Mouse (Mus musculus): ENCODE data around the gene Rnf135.
"Not testable (repeated sequence)": the region's sequence is repeated elsewhere in the genome, so short reads cannot be mapped to it uniquely, and the experiment has no call there.

Gene Rnf135

DNA sequence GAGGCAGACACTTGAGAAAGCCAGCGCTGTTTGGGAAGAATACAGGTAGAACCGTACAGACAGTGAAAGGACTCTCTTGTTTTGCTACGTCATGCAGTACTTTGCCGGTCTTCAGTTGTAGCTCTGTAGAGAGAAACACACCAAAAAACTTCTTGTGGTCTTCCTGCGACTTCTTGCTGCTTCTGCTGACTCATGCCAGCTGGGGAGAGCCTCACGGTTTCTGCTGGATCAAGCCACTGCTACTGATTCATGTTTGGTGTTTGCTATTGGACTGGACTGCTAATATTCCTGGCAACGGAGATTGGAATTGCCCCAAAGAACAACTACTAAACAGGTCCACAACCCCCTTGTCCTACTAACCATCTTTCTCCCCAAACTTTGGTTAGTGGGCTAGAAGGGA, 12.7 kb downstream of the Rnf135 start:
- intact Hi-C loops (cut with DNase I): loop anchor here (5.0 kb wide), 1 partner anchor 114 kb away; the partner anchor contains the start of gene Crlf3

DNA sequence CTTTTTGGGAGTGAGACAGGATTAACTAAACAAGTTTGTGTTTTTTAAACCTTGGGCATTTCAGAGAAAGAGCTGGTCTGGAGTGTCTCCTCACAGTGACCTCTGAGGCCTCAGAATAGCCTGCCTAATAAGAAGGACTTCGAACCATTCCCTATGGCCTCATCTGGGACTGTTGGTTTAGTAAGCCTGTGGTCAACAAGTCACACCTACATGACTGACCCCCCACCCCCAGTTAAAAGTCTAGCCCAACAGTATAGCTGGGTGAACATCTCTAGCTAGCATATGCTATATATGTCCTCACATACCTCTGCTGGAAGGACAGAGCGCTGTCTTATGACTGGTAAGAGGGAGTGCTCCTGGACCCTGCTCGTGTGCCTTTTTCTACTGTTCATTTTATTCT, 15.7 kb downstream of the Rnf135 start:
- intact Hi-C loops (cut with DNase I): loop anchor here (5.0 kb wide), 1 partner anchor 117 kb away; the partner anchor contains the start of gene Crlf3

DNA sequence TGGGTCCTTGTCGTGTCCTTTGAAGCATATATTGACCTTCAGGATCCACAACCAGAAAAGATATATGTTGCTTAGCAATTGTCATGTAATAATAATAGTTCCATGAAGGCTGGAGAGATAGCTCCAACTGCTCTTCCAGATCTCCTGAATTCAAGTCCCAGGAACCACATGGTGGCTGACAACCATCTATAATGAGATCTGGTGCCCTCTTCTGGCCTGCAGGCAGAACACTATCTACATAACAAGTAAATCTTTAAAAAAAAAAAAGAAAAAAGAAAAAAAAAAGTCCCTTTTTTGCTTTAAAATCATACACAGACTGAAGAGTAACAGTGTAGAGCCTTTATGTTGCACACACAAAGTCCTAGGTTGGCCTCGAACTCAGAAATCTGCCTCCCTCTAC, 16.1 kb downstream of the Rnf135 start:
- intact Hi-C loops (cut with DNase I): loop anchor here (5.0 to 10.0 kb wide), 2 partner anchors 65 to 117 kb away; partner anchors contain the start of gene Crlf3

DNA sequence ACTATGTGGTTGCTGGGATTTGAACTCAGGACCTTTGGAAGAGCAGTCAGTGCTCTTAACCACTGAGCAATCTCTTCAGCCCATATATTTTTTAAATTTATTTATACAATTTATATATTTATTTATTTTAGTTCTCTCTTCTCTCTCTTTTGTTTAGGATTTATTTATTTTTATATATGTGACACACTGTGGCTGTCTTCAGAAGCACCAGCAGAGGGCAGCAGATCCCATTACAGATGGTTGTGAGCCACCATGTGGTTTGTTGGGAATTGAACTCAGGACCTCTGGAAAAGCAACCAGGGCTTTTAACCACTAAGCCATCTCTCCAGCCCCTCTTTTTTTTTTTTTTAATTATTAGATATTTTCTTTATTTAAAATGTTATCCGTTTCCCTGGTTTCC, 16.7 kb downstream of the Rnf135 start:
- intact Hi-C loops (cut with DNase I): loop anchor here (10.0 kb wide), 1 partner anchor 64 kb away; no protein-coding TSS in a partner anchor

DNA sequence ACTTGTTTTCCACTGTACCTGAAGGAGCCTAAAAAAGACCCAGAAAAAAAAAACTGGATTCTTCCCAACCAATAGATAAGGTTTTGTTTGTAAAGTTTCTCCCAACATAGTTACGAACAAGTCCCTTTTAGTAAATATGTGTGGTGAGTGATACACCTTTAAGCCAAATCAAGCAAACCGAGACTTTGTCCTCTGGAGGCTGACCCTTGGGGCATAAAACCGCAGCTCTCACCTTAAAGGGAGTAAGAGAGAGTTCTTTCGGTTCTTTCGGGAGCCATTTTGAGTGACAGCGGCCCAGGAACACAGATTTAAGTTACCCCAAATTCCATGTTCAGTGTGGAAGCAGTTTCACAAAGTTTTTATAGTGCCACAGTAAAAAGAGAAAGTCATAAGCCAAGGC, 18.6 kb downstream of the Rnf135 start:
- intact Hi-C loops (cut with DNase I): loop anchor here (10.0 kb wide), 1 partner anchor 63 kb away; no protein-coding TSS in a partner anchor

DNA sequence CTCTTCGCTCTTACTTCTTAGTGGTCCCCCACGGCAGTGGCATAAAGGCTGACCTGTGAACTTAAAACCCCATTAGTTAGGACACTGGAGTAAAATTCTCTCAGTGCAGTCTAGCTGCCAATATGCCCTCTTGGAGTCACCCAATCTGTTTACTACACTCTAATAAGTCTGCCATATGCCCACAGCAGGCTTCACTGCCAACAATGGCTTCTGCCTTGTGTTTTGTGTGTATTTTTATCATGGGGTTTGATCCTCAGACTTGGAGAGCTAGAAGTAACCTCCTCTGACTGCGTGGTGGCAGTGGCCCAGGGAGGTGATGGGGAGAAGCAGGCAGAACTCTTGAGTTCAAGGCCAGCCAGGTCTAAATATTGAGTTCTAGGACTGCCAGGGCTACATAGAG, 20.4 kb downstream of the Rnf135 start:
- intact Hi-C loops (cut with DNase I): loop anchor here (10.0 kb wide), 1 partner anchor 61 kb away; no protein-coding TSS in a partner anchor

DNA sequence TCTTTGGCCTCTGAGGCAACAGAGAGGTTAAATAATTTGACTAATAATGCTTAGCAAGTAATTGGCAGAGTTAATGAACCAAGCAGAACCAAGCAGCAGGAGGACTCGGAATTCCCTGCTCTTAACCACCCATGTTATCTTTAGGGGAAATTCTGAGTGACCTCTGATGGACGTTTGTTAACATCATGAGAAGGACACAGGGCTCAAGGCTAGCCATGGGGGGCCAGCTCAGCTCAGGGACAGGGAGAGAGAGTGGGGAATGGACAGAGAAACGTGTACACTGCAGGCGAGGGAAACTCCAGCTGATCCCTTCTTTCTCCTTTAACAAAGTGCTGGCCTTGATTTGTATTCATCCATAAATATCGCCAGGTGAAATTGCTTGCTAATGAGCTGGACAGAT, 21.3 kb downstream of the Rnf135 start:
- intact Hi-C loops (cut with DNase I): loop anchor here (10.0 kb wide), 1 partner anchor 60 kb away; no protein-coding TSS in a partner anchor

DNA sequence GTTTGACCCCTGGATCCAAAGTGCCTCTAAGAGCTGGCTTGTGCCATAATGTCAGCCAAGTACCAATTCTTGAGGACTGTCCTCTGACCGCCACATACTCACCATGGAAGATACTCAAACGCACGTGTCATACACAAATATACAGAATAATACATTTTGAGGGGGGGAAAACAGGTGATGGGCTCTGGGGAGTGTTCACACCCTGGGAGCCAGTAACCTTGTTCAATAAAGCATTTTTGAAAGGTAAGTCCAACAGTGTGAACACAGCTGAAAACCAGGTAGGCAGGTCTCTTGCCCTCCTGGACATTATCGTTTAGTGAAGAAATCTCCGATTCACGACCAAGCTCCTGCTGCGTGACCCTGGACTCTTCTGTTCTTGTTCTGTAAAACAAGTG, 24.8 kb downstream of the Rnf135 start:
- intact Hi-C loops (cut with DNase I): loop anchor here (10.0 kb wide), 1 partner anchor 56 kb away; no protein-coding TSS in a partner anchor

DNA sequence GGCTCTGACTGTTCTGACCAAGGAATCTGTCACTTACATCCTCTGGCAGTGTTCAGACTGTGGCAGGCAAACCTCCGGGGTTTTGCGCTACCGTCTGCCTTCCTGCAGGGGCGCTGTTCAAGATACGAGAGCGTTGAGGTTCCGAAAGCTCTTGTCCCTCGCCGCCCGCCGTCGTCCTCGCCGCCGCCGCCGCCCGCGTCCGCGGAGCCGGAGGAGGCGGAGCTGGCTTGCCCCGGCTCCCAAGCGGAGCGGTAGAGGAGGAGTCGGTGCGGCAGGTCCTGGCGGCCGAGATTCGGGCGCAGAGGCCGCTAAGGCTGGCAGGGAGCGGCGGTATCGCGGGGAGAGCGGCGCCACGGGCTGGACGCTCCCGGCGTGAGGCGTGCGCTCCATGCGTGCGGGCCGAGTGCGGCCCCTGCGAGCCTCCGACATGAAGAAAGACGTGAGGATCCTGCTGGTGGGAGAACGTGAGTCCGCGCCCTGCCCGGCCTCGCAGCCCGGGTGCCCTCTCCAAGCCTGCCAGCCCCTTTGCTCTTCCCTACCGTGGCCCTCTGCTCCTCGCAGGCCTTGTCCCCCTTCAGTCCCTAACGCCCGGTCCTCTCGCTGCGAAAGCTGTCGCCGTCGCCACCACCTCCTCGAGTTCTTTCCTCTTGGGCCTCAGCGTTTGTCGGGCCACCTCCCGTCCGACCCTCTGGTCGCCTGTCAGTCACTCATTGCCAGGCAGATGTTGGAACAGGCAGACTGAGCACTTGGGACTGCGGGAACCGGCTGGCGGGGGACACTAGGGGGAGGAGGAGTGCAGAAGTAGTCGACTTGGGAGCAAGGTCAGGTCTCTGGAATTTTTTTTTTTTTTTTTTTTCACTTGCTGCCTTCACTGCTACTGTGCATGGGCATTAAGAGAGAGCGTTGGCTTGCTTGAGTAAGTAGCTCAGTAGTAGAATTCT, 25.5 kb downstream of the Rnf135 start, which contains the start of gene Rhot1:
Gene Rhot1, plus strand, starts transcription at position 160 of the 941 bp plus-strand sequence.
- intact Hi-C loops (cut with DNase I): loop anchor here (10.0 kb wide), 1 partner anchor 56 kb away; no protein-coding TSS in a partner anchor

DNA sequence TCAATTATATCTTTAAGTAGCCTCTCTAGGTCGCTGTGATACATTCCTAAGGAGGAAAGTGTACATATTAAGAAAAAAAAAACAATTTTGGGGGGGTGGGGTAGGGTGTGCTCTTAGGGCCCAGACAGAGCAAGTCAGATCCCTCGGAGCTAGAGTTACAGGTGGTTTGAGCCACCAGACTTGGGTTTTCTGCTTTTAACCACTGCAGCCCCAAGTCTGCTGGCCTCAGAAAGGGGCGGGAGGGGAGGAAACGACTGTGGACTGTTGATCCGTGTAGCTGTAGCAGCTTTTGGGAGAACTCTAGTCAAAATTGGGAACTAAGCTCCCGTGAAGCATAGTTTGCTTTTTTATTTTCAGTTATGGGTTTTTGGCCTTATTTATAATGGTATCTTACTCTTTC, 26.7 kb downstream of the Rnf135 start:
- intact Hi-C loops (cut with DNase I): no loop called here

DNA sequence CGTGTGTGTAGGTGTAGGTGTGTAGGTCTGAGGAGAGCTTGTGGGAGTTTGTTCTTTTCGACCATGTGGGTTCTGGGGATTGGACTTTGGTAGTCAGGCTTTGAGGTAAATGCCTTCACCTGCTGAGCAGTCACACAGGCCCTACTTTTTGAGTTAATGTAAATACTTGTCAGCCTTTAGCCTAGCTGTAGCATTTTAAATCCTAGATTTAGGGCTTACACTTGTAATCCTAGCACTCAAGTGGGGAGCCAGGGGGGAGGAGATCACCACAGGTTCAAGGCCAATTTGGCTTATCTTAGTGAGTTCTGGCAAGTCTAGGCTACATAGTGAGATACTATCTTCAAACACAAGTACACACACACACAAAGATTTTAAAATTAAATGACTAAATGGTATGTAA, 28.6 kb downstream of the Rnf135 start:
- intact Hi-C loops (cut with DNase I): no loop called here

DNA sequence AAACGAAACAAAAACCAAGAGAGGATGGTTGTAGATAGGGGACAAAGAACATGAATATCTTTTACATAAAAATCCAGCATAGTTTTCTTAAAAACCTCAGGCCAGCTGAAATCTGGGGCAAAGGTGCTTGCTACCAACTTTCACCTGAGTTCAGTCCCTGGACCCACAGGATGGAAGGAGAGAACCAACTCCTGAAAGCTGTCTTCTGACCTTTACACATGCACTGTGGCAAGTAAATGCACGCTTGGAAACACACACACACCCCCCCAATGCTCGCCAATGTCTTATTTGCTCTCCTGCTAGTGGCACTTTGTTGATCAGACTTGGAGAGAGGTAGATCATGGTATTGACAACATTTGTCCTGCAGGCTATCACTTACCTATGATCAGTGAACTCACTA, 31.6 kb downstream of the Rnf135 start:
- intact Hi-C loops (cut with DNase I): no loop called here

DNA sequence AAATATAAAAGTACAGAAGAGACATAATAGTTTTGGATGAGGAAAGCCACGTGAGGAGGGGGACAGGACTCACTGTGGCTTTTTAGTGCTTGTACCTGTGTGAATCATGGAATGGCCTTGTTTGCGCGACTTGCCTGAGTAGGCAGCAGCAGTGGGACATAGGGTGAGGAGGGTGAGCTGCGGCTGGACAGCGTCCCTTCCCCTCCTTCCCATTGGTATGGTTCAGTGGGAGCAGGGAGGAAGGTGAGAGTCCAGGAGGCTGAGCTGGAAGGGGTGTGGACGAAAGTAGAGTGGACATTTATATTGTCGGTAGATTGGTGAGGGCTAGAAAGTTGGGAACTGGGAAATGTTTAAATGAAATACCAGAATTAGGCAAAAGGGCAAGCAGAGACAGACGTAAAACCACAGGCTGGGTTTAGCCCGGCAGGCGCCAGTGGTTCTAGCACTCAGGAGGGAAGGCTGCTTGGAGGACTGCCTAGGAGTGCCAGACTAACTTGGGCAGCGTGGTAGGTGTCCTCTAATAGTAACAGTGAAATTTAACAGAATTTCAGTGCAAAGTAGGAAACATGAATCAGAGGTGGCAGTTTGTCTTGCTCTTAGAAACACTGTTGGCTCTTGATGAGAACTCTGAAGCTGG, 35.1 kb downstream of the Rnf135 start:
- intact Hi-C loops (cut with DNase I): no loop called here

DNA sequence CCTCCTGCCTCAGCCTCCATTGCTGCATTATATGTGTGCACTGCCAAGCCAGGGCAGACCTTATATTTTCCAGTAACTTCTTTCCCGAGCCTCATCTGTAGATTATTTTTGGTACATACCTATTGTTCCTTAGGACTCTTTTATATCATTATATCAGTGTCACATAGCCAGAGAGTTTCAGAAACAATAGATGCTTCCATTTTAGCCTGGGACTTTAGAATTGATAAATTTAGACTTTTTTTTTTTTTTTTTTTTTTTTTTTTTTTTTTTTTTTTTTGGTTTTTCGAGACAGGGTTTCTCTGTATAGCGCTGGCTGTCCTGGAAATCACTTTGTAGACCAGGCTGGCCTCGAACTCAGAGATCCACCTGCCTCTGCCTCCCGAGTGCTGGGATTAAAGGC, 46.4 kb downstream of the Rnf135 start:
- intact Hi-C loops (cut with DNase I): not testable (repeated sequence)

DNA sequence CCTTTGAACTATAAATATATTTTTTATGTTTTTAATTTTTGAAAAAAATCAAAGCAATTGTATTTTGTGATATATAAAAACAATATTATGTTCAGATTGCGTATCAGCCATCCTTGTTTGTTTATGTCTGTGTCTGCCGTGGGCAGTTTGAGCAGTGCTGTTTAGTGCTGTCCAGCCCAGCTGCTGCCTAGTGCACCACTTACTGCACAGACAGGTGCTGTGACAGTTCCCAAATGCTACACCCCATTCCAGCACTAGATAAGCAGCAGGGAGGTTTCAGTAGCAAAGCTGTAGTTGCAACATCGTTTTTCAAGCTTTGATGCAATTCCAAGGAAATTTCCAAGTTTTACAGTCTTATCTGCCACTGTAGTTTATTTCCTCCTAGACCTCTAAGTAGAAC, 53.6 kb downstream of the Rnf135 start:
- intact Hi-C loops (cut with DNase I): no loop called here

DNA sequence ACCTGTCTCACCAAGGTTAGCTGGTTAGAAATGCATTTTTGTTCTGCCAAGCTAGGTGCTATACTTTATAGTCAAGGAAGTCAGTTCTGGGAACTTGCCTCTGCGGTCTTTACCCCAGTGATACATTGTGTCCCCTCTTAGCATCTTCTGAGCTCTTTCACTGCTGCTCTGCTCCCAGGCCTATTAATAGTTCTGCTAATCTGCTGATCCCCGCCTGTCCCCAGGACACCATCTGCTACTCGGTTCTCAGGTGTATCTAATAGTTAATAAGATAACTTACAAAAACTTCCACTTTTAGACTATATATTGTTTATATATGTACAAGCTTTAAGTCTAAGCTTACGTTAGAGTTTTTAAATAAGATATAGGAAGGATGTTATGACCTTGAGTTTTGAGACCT, 54.7 kb downstream of the Rnf135 start:
- intact Hi-C loops (cut with DNase I): no loop called here

DNA sequence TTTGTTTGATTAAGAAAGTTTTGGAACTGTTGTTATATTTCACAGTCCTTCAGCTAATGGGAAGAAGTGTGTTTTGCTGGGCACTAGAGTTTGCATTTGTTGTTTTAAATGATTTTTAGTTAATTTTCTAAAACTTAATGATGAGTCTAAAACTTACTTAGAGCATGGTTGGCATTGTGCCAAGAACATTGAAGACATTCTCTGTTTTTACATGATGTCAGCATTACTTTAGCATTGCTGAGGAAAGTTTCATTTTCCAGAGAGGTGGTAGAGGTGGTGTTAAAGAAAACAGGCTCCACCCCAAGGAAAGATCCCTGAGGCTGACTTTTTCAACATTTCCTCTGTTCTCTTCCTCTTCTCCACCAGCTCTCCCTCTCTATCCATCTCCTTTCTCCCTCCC, 63.4 kb downstream of the Rnf135 start:
- intact Hi-C loops (cut with DNase I): no loop called here

DNA sequence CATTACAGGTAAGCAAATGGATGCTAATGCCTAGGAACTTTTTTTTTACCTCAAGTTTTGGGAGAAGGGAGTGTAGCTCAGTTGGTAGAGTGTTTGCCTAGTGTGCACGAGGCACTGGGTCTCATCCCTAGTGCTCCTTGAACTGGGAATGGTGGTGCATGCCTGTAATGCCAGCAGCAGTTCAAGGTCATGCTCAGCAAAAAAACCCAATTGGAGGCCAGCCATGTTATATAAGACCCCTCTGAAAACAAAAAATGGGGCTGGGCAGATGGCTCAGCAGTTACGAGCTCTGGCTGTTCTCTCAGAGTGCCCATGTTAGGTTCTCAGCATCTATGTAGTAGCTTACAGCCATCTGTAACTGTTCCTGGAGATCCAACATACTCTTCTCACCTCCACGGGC, 64.9 kb downstream of the Rnf135 start:
- intact Hi-C loops (cut with DNase I): no loop called here

All from adrenal gland (tissue).